Mouse (Mus musculus): ENCODE results near the gene Gadd45b. TPM values are rescaled to one million over a fixed set of nuclear protein-coding genes. Genes with fewer than 3 reads are reported as not detected.

Gene Gadd45b
- polyA plus RNA-seq, 1 experiment from 2014 or later, result 9.0 TPM

DNA sequence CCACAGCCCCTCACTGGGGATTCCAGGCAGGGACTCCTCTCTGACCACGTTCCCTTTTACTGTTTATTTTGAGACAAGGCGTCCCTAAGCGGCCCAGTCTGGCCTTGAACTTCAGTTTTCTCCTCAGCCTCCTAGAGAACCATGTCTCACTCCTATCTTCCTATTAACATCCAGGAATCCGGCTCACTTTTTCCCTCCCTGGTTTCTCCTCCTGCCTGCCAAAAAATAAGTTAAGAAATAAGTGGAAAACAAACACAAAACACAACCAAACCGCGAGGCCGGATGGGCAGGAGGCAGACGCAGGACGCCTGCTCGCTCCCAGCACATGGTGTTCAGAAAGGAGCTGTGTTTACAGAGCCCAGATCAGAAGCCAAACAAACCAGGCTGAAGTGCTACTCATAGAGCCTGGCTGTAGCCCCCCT is 32.2 kb downstream of the Gadd45b start:
- peaks cover 17% of the 10 kb centered on the region for H3K4me1 ChIP-seq
- H3K9me3 ChIP-seq (replicated peaks), result no peaks in the 10 kb centered on the region
- no peak overlapping the region for H3K9ac ChIP-seq (replicated peaks)
- WGBS, result 60% methylated on average over 10 of the region's 10 CpGs
- H3K27ac ChIP-seq (replicated peaks), result no peak overlapping the region
- ATAC-seq (ENCODE audit: low FRiP score), result no peak
- no peak overlapping the region for H3K4me3 ChIP-seq (replicated peaks)
- H3K36me3 ChIP-seq, result no peaks in the 10 kb centered on the region
- peaks cover 4% of the 10 kb centered on the region; the same call in 1 of the 2 replicates for H3K27me3 ChIP-seq (replicated peaks)
- H3K4me2 ChIP-seq, result no peak overlapping the region

DNA sequence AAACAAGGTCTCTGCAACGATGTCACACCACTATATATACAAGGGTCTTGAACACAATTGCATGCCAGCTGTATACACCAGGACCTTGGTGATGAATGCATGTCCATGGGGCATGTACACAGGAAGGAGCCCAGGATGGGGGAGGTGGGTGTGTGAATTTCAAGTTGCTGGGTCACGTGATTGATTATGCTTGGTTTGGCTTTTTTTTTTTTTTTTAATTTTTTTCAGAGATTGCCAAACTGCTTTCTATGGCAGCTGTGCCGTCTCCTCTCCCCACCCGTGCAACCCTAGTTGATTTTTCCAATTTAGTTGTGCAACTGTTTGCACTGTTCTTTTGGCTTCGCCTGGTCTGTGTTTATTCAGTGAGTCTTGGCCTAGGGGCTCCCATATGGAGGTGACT is 32.7 kb downstream of the Gadd45b start:
- Histone ChIP-seq H3K9ac (replicated peaks) (no peak overlapping the region), H3K4me1 (peaks cover 22% of the 10 kb centered on the region), H3K27me3 (replicated peaks) (peaks cover 4% of the 10 kb centered on the region; the same call in 1 of the 2 replicates), H3K4me2 (no peak overlapping the region), H3K36me3 (no peaks in the 10 kb centered on the region), H3K27ac (replicated peaks) (no peak overlapping the region), H3K9me3 (replicated peaks) (no peaks in the 10 kb centered on the region), H3K4me3 (replicated peaks) (no peak overlapping the region)
- ATAC-seq (ENCODE audit: low FRiP score), result no peak
- 82% methylated on average over 5 of the region's 5 CpGs for WGBS

DNA sequence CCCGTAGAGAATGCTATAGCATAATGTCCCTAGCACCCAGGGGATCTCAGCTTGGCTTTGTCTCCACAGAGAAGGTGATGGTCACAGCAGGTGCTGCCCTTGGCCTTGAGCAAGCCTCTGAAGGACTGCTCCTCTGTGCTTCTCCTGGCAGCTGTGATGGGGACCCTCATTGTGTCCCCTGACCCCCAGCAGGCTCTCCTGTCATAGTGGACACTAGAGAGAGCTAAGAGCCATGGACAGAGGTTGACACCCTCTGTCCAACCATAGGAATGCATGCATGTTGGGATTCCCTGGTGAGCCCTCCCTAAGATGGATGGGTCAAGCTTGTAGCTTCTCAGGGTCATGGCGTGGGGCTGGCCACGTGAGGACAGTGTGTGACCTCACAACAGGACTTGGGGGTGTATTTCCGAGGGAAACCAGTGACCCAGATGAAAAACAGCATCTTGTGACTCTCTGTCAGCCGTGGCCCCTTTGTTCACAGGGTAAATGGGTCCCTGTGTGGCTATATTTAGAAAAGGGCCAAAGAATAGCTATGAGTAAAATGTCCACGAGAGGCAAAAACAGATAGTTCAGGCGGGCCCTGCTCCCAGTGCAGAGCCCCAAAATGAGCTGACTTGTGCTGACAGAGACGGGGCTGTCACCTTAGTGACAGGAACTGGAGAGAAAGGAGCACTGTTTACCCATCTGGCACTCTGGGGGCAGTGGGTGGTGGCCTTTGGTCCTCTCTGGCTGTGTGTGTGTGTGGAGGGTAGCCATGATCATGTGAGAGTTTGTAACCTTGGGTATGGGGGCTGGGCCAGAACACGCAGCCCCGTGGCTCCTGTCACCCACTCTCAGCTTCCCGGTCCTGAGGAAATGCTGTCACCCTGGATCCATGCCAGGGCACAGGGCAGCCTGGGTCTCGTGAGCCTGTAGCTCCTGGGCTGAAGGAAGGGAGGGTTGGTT is 33.4 kb downstream of the Gadd45b start:
- WGBS, result 61% methylated on average over 12 of the region's 12 CpGs
- peaks cover 4% of the 10 kb centered on the region; the same call in 1 of the 2 replicates for H3K27me3 ChIP-seq (replicated peaks)

DNA sequence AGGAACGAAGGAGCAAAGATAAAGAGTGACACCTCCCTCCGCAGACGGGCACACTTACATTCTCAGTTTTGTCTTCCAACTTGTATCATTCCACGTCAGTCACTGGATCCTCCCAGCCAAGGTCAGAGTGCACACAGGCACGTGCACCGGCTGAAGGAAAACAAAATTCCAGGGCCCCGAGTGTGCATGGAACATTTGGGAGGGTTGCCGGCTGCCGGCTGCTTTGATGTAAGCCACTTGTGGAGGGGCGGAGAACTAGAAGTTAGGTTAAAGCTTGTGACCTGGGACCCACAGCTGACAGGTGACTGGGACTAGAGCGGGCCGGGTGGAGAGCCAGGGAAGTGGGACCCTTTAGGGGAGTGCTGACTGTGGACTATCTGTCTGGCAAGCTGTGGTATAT is 36.4 kb downstream of the Gadd45b start:
- Histone ChIP-seq H3K4me2 (no peak overlapping the region), H3K36me3 (no peaks in the 10 kb centered on the region), H3K4me3 (replicated peaks) (no peak overlapping the region), H3K4me1 (peaks cover 17% of the 10 kb centered on the region), H3K9ac (replicated peaks) (no peak overlapping the region), H3K9me3 (replicated peaks) (no peaks in the 10 kb centered on the region), H3K27me3 (replicated peaks) (no peaks in the 10 kb centered on the region), H3K27ac (replicated peaks) (no peak overlapping the region)
- ATAC-seq (ENCODE audit: low FRiP score), result no peak
- 70% methylated on average over 12 of the region's 12 CpGs for WGBS

More for the DNA sequence above, 33.4 kb downstream of the Gadd45b start:
- 0 out of 2 replicates have a peak overlapping the region, but pooled peaks have one; percentile 5 for H3K27ac ChIP-seq (replicated peaks)
- no peaks in the 10 kb centered on the region for H3K9me3 ChIP-seq (replicated peaks)
- no peak overlapping the region for H3K4me2 ChIP-seq
- no peak for ATAC-seq (ENCODE audit: low FRiP score)
- peaks cover 23% of the 10 kb centered on the region for H3K4me1 ChIP-seq
- no peak overlapping the region for H3K4me3 ChIP-seq (replicated peaks)
- no peak overlapping the region for H3K9ac ChIP-seq (replicated peaks)
- H3K36me3 ChIP-seq, result no peaks in the 10 kb centered on the region

DNA sequence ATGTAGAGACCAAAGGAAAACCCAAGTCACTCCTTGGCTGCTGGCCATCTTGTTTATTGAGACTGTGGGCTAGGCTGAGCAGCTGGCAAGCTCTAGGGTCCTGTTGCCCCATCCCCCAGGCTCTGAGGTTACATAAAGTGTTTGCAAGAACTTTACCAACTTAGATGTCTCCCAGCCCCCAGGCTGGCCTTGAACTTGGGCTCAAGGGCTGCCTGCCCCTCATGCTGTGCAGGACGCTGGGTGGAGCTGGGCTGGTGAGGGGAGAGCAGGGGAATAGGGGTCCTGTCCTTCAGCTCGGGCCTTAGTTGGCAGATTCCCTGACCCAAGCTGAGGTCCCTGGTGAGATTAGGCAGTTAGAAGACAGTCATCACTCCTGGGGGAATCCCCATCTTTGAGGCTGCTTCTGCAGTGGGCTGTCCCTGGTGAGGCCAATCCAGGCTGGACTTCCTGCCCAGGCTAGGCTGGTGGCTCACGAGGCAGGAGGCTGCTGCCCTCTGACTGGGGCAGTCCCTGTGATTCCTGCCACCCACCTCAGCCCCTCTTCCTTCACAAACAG is 37.3 kb downstream of the Gadd45b start:
- H3K27ac ChIP-seq (replicated peaks), result no peak overlapping the region
- H3K4me2 ChIP-seq, result no peak overlapping the region
- WGBS, result 56% methylated on average over 3 of the region's 3 CpGs
- H3K4me3 ChIP-seq (replicated peaks), result no peak overlapping the region
- no peak for ATAC-seq (ENCODE audit: low FRiP score)
- H3K27me3 ChIP-seq (replicated peaks), result no peaks in the 10 kb centered on the region
- peaks cover 16% of the 10 kb centered on the region for H3K4me1 ChIP-seq
- no peak overlapping the region for H3K9ac ChIP-seq (replicated peaks)
- H3K9me3 ChIP-seq (replicated peaks), result no peaks in the 10 kb centered on the region
- H3K36me3 ChIP-seq, result no peaks in the 10 kb centered on the region

DNA sequence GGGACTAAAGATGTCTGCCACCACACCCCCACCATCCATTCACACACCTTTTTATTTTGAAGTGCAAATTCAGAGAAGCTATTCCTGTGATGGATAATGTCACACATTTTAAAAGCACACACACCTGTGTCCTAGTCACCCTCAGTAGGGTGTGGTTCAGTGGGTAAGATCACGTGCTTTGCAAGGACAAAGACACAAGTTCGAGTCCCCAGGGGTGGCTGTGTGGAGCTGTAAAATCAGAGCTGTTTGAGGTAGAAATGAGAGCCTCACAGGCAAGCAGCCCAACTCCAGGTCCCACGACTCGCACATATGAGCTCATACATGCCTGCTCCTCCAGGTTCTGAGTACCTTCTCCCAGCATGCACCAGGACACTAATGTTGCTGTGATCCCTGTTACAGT is 38.2 kb downstream of the Gadd45b start:
- Histone ChIP-seq H3K9me3 (replicated peaks) (no peaks in the 10 kb centered on the region), H3K4me3 (replicated peaks) (no peak overlapping the region), H3K27me3 (replicated peaks) (no peaks in the 10 kb centered on the region), H3K4me1 (peaks cover 24% of the 10 kb centered on the region), H3K36me3 (no peaks in the 10 kb centered on the region), H3K9ac (replicated peaks) (no peak overlapping the region), H3K27ac (replicated peaks) (no peak overlapping the region), H3K4me2 (no peak overlapping the region)
- ATAC-seq (ENCODE audit: low FRiP score), result no peak
- 82% methylated on average over 4 of the region's 4 CpGs for WGBS

DNA sequence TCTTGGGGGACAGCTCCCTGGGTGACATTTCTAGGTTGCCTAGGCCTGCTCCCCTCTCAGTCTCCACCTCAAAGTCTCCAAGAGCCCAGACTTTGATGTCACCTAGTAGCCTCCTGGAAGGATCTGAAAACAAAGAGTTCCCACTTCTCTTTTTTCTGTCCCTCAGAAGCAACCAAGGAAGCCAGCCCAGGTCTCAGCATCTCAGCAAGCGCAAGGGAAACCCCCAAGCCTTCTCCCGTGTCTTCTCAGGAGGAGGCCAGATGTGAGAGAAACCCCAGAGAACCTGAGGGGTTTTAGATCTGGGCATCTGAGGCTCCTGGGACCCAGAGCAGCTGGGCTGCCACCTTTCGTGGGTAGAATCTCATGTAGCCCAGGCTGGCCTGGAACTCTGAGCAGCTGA is 39.4 kb downstream of the Gadd45b start:
- 77% methylated on average over 3 of the region's 3 CpGs for WGBS
- no peak for ATAC-seq (ENCODE audit: low FRiP score)
- H3K9me3 ChIP-seq (replicated peaks), result no peaks in the 10 kb centered on the region

DNA sequence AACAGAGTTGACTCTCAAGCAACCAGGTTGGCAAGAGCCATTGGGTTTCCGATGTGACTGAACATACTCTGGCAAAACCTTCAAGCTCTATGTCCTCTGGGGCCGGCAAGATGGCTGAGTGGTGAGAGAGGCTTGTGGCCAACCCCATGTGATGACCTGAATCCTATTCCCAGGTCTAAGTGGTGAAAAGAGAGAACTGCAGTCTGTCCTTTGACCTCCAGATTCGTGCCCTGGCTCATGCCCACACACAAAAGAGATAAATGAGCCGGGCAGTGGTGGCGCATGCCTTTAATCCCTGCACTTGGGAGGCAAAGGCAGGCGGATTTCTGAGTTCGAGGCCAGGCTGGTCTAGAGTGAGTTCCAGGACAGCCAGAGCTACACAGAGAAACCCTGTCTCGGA is 40.3 kb downstream of the Gadd45b start:
- no peak overlapping the region for H3K4me3 ChIP-seq (replicated peaks)
- no peaks in the 10 kb centered on the region for H3K27me3 ChIP-seq (replicated peaks)
- peaks cover 18% of the 10 kb centered on the region for H3K4me1 ChIP-seq
- ATAC-seq (ENCODE audit: low FRiP score), result no peak
- H3K4me2 ChIP-seq, result no peak overlapping the region
- H3K27ac ChIP-seq (replicated peaks), result no peak overlapping the region
- H3K36me3 ChIP-seq, result no peaks in the 10 kb centered on the region
- 88% methylated on average over 8 of the region's 8 CpGs for WGBS
- H3K9ac ChIP-seq (replicated peaks), result no peak overlapping the region
- H3K9me3 ChIP-seq (replicated peaks), result no peaks in the 10 kb centered on the region

More for the DNA sequence above, 39.4 kb downstream of the Gadd45b start:
- no peak overlapping the region for H3K27ac ChIP-seq (replicated peaks)
- no peaks in the 10 kb centered on the region for H3K36me3 ChIP-seq
- no peak overlapping the region for H3K4me3 ChIP-seq (replicated peaks)
- peaks cover 18% of the 10 kb centered on the region for H3K4me1 ChIP-seq
- H3K9ac ChIP-seq (replicated peaks), result no peak overlapping the region
- no peaks in the 10 kb centered on the region for H3K27me3 ChIP-seq (replicated peaks)
- no peak overlapping the region for H3K4me2 ChIP-seq

DNA sequence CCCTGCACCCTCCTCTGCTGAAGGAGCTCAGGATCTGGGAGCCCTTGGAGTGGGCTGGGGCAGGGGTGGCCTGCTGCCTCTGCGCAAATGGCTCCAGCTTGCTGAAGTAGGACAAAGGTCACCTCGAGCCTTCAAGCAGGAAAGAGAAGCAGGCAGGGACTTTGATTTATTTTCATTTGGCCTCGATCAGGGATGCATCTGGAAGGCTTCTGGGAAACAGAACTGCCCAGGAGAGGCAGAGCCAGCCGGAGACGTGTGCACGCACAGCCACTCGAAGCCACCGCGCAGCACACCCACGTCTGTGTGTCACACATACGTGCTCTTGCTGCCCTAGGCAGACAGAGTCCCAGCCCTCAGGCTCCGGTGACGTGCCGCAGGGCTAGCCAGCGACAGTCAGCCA is 41.7 kb downstream of the Gadd45b start:
- Histone ChIP-seq H3K4me2 (no peak overlapping the region), H3K9me3 (replicated peaks) (no peaks in the 10 kb centered on the region), H3K27me3 (replicated peaks) (no peaks in the 10 kb centered on the region), H3K9ac (replicated peaks) (no peak overlapping the region), H3K4me3 (replicated peaks) (no peak overlapping the region), H3K36me3 (no peaks in the 10 kb centered on the region), H3K4me1 (peaks cover 18% of the 10 kb centered on the region), H3K27ac (replicated peaks) (no peak overlapping the region)
- 81% methylated on average over 15 of the region's 15 CpGs for WGBS
- ATAC-seq (ENCODE audit: low FRiP score), result no peak

DNA sequence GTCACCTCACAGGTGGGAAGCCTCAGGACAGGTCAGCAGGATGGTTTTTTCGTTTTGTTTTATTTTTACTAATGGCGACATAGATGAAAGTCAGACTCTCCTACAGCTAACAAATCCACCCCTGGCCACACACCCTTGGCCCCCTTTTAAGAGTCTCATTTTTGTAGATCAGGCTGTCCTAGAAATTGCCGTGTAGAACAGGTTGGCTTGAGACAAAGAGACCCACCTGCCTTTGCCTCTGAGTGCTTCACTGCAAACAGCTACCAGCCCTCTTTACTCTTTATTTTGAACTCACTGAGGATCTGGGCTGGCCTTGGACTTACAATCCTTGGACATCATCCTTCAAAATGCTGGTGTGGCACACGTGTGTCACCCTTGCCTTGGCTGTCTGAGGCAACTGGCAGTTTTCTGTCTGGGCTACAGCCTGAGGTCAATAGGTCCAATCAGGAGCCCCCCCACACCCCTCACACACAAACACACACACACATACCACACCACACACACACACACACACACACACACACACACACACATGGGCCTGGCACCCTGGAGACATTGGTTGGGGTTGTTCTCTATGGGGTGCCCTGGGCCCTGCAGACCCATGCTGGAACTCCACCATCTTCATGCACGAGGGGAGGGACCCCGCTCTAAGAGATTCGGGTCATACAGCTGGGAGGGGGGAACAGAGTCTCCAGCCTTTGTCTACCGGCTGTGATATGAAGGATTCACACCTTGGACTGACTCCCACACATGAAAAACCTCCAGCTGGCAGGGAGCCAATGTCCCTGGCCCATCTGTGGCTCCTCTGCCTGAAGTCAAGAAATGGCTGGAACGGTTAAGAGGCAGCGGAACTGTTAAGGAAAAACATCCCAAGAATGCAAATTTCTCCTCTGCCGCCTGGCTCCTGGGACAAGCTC is 42.5 kb downstream of the Gadd45b start:
- Histone ChIP-seq H3K4me1 (peaks cover 14% of the 10 kb centered on the region), H3K9ac (replicated peaks) (no peak overlapping the region), H3K36me3 (no peaks in the 10 kb centered on the region), H3K4me2 (no peak overlapping the region), H3K27me3 (replicated peaks) (no peaks in the 10 kb centered on the region), H3K9me3 (replicated peaks) (no peaks in the 10 kb centered on the region), H3K4me3 (replicated peaks) (no peak overlapping the region), H3K27ac (replicated peaks) (no peak overlapping the region)
- no peak for ATAC-seq (ENCODE audit: low FRiP score)
- 50% methylated on average over 11 of the region's 11 CpGs for WGBS

DNA sequence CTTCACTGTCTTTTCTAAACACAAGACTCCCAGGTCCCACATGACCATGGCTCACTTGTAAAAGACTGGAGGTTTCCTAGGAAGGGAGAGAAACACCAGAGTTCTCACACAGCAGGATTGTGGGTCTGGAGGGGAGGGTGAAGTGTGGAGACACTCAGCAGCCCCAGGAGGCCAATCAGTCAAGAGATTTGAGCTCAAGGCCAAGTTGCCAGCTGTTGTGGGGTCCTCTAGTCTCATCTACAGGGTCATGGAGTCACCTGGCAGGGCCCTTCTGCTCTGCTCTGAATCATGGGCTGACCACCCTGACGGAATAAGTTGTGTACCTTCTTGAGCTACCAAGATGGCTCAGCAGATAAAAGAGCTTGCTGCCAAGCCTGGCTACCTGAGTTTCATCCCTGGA is 43.8 kb downstream of the Gadd45b start:
- ATAC-seq (ENCODE audit: low FRiP score), result no peak
- Histone ChIP-seq H3K27ac (replicated peaks) (no peak overlapping the region), H3K4me2 (no peak overlapping the region), H3K9me3 (replicated peaks) (no peaks in the 10 kb centered on the region), H3K27me3 (replicated peaks) (no peaks in the 10 kb centered on the region), H3K9ac (replicated peaks) (no peak overlapping the region), H3K4me1 (peaks cover 10% of the 10 kb centered on the region), H3K36me3 (no peaks in the 10 kb centered on the region), H3K4me3 (replicated peaks) (no peak overlapping the region)
- WGBS, result 80% methylated on average over 1 of the region's 1 CpGs

Measured in neural tube, embryonic 15.5 days (tissue).